Mouse (Mus musculus) embryonic facial prominence, embryonic 11.5 days (tissue): ENCODE results near the gene Eepd1. TPM values are rescaled to one million over a fixed set of nuclear protein-coding genes. Genes with fewer than 3 reads are reported as not detected.

Experiments
- ATAC-seq: fragments of 200-750 bp; cut with Nextera tagmentation; replicated peaks from 2 replicates; pipeline ENCODE4 v1.8.0; 2017; ENCODE audit warnings: low read depth; ENCODE audit not compliant: insufficient number of reproducible peaks, low FRiP score, low TSS enrichment
- DNase-seq: peaks from one replicate; pipeline ENCODE4 v3.0.0-alpha.2; 2015; ENCODE audit warnings: low spot score
- H3K27ac ChIP-seq: fragments of 300-500 bp; sonication (generic); replicated peaks from 2 replicates; pipeline ENCODE4 v1.5.1; 2014; ENCODE audit warnings: mild to moderate bottlenecking, low read depth, low read length, control low read depth
- H3K27me3 ChIP-seq: fragments of 300-500 bp; sonication (generic); 2 replicates; pipeline ENCODE4 v1.6.1; 2014; ENCODE audit warnings: mild to moderate bottlenecking, low read length, moderate library complexity, mixed read lengths; ENCODE audit not compliant: control insufficient read depth, insufficient read depth
- H3K36me3 ChIP-seq: fragments of 300-500 bp; sonication (generic); replicated peaks from 2 replicates; pipeline ENCODE4 v1.6.1; 2014; ENCODE audit warnings: low read depth, mild to moderate bottlenecking, low read length, moderate library complexity, mixed read lengths; ENCODE audit not compliant: control insufficient read depth, insufficient read depth
- H3K4me1 ChIP-seq: fragments of 300-500 bp; sonication (generic); 2 replicates; pipeline ENCODE4 v1.6.1; 2014; ENCODE audit warnings: low read length, mixed read lengths; ENCODE audit not compliant: control insufficient read depth, insufficient read depth
- H3K4me2 ChIP-seq: fragments of 300-500 bp; sonication (generic); 2 replicates; pipeline ENCODE4 v1.6.1; 2014; ENCODE audit warnings: low read depth, mild to moderate bottlenecking, control low read depth, low read length, moderate library complexity
- H3K4me3 ChIP-seq: fragments of 300-500 bp; sonication (generic); 2 replicates; pipeline ENCODE4 v1.5.1; 2014; ENCODE audit warnings: low read depth, low read length, control low read depth
- H3K9ac ChIP-seq: fragments of 300-500 bp; sonication (generic); replicated peaks from 2 replicates; pipeline ENCODE4 v1.6.1; 2014; ENCODE audit warnings: mild to moderate bottlenecking, control low read depth, low read length
- H3K9me3 ChIP-seq: fragments of 300-500 bp; sonication (generic); replicated peaks from 2 replicates; pipeline ENCODE4 v1.6.1; 2016; ENCODE audit warnings: mild to moderate bottlenecking, low read length, inconsistent platforms, mixed read lengths; ENCODE audit not compliant: control insufficient read depth
- WGBS: fragments of 180-500 bp; shearing (Covaris S2); extraction: QIAGEN DNeasy Blood & Tissue Kit; methylation state at CpG from one replicate; pipeline ENCODE4 v1.1.7; 2014; 5-methylcytosine and 5-hydroxymethylcytosine counted together
- polyA plus RNA-seq: library from polyadenylated mRNA; unstranded; fragments of >200 nt; fragmentation: Nextera tagmentation; extraction: Ambion mirVana; gene quantifications from 2 replicates; pipeline ENCODE4 v1.2.1, GENCODE M21; 2014

The Eepd1 gene
- polyA plus RNA-seq, 1 experiment from 2014 or later = 16.1 TPM

DNA sequence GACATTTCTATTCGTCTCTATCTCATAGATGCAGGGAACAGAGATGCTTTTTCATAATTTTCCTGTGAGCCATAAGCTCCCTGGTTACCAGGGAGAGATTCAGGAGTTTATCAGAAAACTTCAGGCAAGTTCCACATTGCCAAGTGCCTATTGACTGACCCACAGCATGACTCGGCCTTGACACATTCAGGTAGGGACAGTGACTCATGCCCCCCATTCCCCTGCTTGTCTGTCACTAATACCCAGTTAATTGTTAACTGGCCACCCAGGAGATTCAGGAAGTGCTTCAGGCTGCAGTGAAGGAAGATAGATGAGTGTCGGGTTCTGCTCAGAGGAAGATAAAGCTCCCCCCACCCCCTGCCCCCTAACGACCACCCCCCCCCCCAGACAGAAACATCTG is 109.4 kb downstream of the Eepd1 start:
- whole genome bisulfite sequencing = 35% methylated on average over 4 of the region's 4 CpGs
- Histone ChIP-seq H3K4me2 (no peak overlapping the region), H3K27ac (no peak overlapping the region), H3K36me3 (no peaks in the 10 kb centered on the region), H3K9ac (no peak overlapping the region), H3K4me3 (no peak overlapping the region), H3K27me3 (no peaks in the 10 kb centered on the region), H3K9me3 (no peaks in the 10 kb centered on the region), H3K4me1 (0 out of 2 replicates have a peak, but pooled peaks cover 2% of the 10 kb centered on the region)
- no peak for DNase-seq
- ATAC-seq = no peak

DNA sequence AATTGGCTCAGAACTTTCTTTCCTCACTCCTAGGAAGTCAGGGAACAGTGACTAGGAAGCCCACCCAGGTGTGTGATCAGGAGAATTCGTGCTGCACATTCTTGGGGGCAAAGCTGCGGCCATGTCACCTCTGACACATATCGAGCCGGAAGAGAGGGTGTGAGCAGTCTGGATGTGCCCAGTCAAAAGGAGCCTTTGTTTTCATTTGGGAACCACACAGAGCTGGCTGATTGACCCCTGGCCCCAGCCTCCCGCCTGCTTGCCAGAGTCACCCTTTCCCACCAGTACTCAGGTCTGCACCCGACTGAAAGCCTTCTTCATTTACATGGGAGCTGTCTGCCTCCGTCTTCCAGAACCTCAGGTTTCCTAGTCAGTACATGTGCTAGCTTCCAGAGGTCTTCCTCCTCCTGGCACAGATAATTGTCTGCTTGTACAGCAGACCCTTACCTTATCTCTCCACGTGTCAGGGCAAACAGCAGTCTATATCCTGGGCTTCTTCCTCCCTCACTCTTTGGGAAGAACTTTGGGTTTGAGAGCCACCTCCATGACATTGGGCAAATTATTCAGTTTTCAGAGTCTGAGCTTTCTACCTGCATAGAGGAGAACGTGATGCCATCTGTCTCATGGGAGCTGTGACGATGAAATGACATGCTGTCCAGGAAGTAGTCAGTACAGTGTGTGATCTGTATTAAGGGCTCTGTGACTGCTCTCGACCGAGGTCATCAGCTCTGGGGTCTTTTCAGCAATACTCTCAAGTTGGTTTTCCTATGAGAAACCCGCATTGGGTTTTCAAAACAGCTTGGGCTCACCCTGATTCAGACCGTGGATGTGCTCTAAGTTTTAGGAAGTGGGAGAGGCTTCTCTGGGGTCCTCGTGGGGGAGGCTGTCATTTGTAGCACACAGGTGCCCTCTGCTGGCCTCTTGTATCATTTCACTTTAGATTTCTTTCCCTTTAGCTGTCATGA is 110.3 kb downstream of the Eepd1 start:
- peak; percentile 80 for ATAC-seq

GRCm38 (mm10) chr9:25592355-25592955 is 111.1 kb downstream of the Eepd1 start:
- Histone ChIP-seq H3K27ac (no peak overlapping the region), H3K27me3 (no peaks in the 10 kb centered on the region), H3K4me3 (no peak overlapping the region), H3K9me3 (no peaks in the 10 kb centered on the region), H3K4me1 (0 out of 2 replicates have a peak, but pooled peaks cover 2% of the 10 kb centered on the region), H3K36me3 (no peaks in the 10 kb centered on the region), H3K9ac (no peak overlapping the region), H3K4me2 (no peak overlapping the region)
- no peak for DNase-seq
- 50% methylated on average over 4 of the region's 4 CpGs for WGBS
- peak; percentile 7; the same call in 1 of the 2 replicates for ATAC-seq

More for the DNA sequence above, 110.3 kb downstream of the Eepd1 start:
- Histone ChIP-seq H3K4me2 (peak overlapping the region; percentile 23), H3K9me3 (no peaks in the 10 kb centered on the region), H3K4me3 (no peak overlapping the region), H3K27me3 (no peaks in the 10 kb centered on the region), H3K9ac (no peak overlapping the region), H3K27ac (no peak overlapping the region), H3K36me3 (no peaks in the 10 kb centered on the region), H3K4me1 (0 out of 2 replicates have a peak, but pooled peaks cover 2% of the 10 kb centered on the region)
- WGBS = 11% methylated on average over 15 of the region's 15 CpGs
- DNase-seq = peak; percentile 83

- WGBS = 77% methylated on average over 2 of the region's 2 CpGs
- Histone ChIP-seq H3K36me3 (no peaks in the 10 kb centered on the region), H3K27me3 (no peaks in the 10 kb centered on the region), H3K4me2 (no peak overlapping the region), H3K4me1 (no peaks in the 10 kb centered on the region), H3K9me3 (no peaks in the 10 kb centered on the region), H3K4me3 (no peak overlapping the region), H3K9ac (no peak overlapping the region), H3K27ac (no peak overlapping the region)
- ATAC-seq (no peak), DNase-seq (no peak)
These were observed 143.4 kb downstream of the Eepd1 start for GRCm38 (mm10) chr9:25624744-25625143.

- Histone ChIP-seq H3K4me3 (no peak overlapping the region), H3K27ac (no peak overlapping the region), H3K4me2 (no peak overlapping the region), H3K9ac (no peak overlapping the region), H3K9me3 (no peaks in the 10 kb centered on the region), H3K36me3 (no peaks in the 10 kb centered on the region), H3K27me3 (no peaks in the 10 kb centered on the region), H3K4me1 (no peaks in the 10 kb centered on the region)
- ATAC-seq (no peak), DNase-seq (no peak)
- WGBS = 71% methylated on average over 5 of the region's 5 CpGs
These were observed 148.3 kb downstream of the Eepd1 start for GRCm38 (mm10) chr9:25629531-25630099.

Other genes with a start within 250 kb of the Eepd1 start
- gene Sept7, start 229.1 kb upstream of the Eepd1 start, polyA plus RNA-seq = 339 and 390 TPM in 2 replicates